Mouse (Mus musculus): ENCODE measurements around the gene Spout1.
"Not testable (repeated sequence)": the region's sequence is repeated elsewhere in the genome, so short reads cannot be mapped to it uniquely, and the experiment has no call there.

Gene Spout1

GRCm38 (mm10) chr2:30178711-30179110 is 452 bp upstream of the Spout1 start:
- in situ Hi-C loops (cut with MboI, MseI) = loop anchor here (10.0 kb wide), 1 partner anchor 96 kb away; no protein-coding TSS in a partner anchor

GRCm38 (mm10) chr2:30176561-30176960 is 1.7 kb downstream of the Spout1 start:
- in situ Hi-C loops (cut with MboI, MseI) = loop anchor here (10.0 kb wide), 1 partner anchor 98 kb away; no protein-coding TSS in a partner anchor

GRCm38 (mm10) chr2:30175897-30176296 is 2.4 kb downstream of the Spout1 start:
- in situ Hi-C loops (cut with MboI, MseI) = loop anchor here (10.0 kb wide), 1 partner anchor 99 kb away; no protein-coding TSS in a partner anchor

GRCm38 (mm10) chr2:30173541-30174240 is 4.6 kb downstream of the Spout1 start:
- in situ Hi-C loops (cut with MboI, MseI) = loop anchor here (10.0 kb wide), 1 partner anchor 101 kb away; no protein-coding TSS in a partner anchor

- in situ Hi-C loops (cut with MboI, MseI) = loop anchor here (10.0 kb wide), 1 partner anchor 103 kb away; no protein-coding TSS in a partner anchor
Measured at GRCm38 (mm10) chr2:30171997-30172382, 6.3 kb downstream of the Spout1 start.

- in situ Hi-C loops (cut with MboI, MseI) = loop anchor here (10.0 kb wide), 1 partner anchor 103 kb away; no protein-coding TSS in a partner anchor
Measured at GRCm38 (mm10) chr2:30171371-30171996, 6.8 kb downstream of the Spout1 start, which contains the start of gene Endog. TSS of gene Endog (plus strand) at chr2:30171493.

GRCm38 (mm10) chr2:30166677-30167076 is 11.6 kb downstream of the Spout1 start:
- in situ Hi-C loops (cut with MboI, MseI) = loop anchor here (10.0 kb wide), 1 partner anchor 62 kb away; no protein-coding TSS in a partner anchor

DNA sequence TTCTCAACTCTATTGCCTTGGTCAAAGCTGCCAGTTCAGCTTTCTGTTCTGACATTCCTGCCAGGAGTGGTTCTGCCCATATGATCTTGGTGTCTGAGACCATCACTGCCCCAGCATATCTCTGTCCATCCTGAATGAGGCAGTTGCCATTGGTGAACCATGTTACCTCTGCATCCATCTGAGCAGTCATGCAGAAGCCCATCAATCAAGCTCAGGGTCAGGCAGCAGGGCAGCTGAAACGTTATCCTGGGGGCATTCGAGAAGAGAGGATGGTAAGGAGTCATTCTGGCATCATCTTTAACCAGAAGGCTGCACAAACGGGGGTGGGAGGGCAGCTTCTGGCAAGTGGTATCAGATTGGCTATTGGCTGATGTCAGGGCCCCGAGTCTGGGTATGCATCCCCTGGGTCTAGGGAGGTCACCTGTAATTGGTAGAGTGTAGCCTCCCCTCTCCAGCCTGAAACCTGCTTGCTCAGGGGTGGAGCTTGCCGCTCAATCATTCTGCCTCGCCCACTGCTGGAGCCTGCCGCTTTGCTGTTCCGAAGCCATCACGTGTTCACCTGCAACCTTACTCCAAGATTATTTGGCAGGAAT is 13.8 kb downstream of the Spout1 start:
- in situ Hi-C loops (cut with MboI, MseI) = loop anchor here (10.0 kb wide), 1 partner anchor 60 kb away; no protein-coding TSS in a partner anchor

DNA sequence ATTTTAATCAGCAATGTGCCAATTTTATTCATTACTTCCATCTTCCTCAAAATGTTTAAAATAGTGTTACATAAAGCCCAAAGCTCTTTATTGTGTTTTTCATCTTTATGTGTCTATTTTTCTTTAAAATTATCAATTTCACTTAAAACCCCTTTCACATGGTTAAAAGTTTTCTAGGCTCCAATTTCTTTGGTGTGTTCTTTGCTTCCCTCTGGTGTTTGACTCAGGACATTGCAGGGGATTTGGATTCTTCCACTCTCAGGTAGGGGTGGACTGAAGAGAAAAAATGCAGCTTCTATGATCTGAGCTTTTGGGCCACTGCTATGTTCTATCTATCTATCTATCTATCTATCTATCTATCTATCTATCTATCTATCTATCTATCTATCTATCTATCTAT is 16.4 kb downstream of the Spout1 start:
- in situ Hi-C loops (cut with MboI, MseI) = loop anchor here (10.0 kb wide), 1 partner anchor 57 kb away; no protein-coding TSS in a partner anchor

DNA sequence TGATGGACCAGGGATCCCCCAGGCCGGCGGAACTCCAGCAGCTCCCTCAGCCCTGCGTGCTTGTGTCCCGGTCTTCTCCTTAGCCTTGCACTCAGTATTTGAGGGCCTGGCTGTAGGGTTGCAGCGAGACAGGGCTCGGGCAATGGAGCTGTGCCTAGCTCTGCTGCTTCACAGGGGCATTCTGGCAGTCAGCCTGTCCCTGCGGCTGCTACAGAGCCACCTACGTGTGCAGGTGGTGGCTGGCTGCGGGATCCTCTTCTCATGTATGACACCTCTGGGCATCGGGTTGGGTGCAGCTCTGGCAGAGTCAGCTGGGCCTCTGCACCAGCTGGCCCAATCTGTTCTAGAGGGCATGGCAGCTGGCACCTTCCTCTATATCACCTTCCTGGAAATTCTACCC is 18.4 kb downstream of the Spout1 start:
- in situ Hi-C loops (cut with MboI, MseI) = loop anchor here (10.0 kb wide), 1 partner anchor 55 kb away; no protein-coding TSS in a partner anchor

GRCm38 (mm10) chr2:30152616-30153015 is 25.6 kb downstream of the Spout1 start:
- in situ Hi-C loops (cut with MboI, MseI) = no loop called here

DNA sequence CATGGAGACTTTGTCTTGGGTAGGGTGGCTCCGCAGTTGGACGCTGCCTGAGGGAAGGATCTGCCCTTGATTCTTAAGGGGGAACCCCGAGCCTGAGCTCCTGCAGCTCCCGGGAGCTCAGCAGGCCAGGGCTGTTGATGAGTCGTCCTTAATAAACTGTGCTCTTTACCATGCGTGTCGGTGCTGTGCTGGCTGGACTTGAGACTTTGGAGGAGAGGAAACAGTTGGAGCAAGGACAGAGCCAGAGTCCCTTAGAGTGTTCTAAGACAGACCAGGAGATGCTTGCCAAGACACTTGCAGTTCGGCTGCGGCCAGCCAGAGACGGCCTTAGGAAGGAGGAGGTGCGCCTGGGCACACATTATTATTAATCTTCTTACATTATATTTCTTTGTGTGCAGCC is 26.4 kb downstream of the Spout1 start:
- in situ Hi-C loops (cut with MboI, MseI) = no loop called here

GRCm38 (mm10) chr2:30147466-30147865 is 30.8 kb downstream of the Spout1 start:
- in situ Hi-C loops (cut with MboI, MseI) = no loop called here

- in situ Hi-C loops (cut with MboI, MseI) = no loop called here
Measured at GRCm38 (mm10) chr2:30144436-30144835, 33.8 kb downstream of the Spout1 start.

- in situ Hi-C loops (cut with MboI, MseI) = not testable (repeated sequence)
Measured at GRCm38 (mm10) chr2:30140021-30140420, 38.2 kb downstream of the Spout1 start.

- in situ Hi-C loops (cut with MboI, MseI) = no loop called here
Measured at GRCm38 (mm10) chr2:30136458-30136857, 41.8 kb downstream of the Spout1 start.

- in situ Hi-C loops (cut with MboI, MseI) = no loop called here
Measured at GRCm38 (mm10) chr2:30134928-30135620, 43.2 kb downstream of the Spout1 start.

DNA sequence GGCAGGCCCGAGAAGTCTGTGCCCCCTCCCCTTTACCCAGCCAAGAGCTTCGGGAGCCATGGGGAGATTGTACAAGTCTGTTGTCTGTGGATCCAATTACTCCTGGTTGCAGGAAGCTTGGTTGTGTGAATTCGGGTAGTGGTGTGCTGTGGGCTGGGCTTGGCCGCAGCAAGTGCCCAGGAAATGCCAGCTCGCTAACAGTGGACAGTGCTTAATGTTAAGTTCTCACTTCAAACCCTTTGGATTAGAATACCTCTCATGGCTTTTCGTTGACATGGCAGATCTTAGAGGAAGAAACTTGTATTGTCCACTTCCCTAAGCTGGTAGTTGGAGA is 43.9 kb downstream of the Spout1 start:
- in situ Hi-C loops (cut with MboI, MseI) = no loop called here

GRCm38 (mm10) chr2:30133613-30134377 is 44.5 kb downstream of the Spout1 start, which contains the start of gene Tbc1d13:
TSS of gene Tbc1d13 (plus strand) at chr2:30133746.
- in situ Hi-C loops (cut with MboI, MseI) = no loop called here

- in situ Hi-C loops (cut with MboI, MseI) = no loop called here
Measured at GRCm38 (mm10) chr2:30132801-30133612, 45.3 kb downstream of the Spout1 start.

All from regulatory T cell (primary cell).